Mouse (Mus musculus): Measurements from ENCODE around the gene Egf.

GRCm38 (mm10) chr3:129631018-129631417, 124.1 kb downstream of the Egf start:
- TF ChIP-seq CTCF (IDR thresholded peaks at IDR 0.05; ENCODE audit: control insufficient read depth, insufficient read depth, insufficient read length) (no peak), MYOG (IDR thresholded peaks at IDR 0.05; ENCODE audit: control insufficient read depth, extremely low read depth, insufficient read length) (no peak), FOSL1 (IDR thresholded peaks at IDR 0.05; ENCODE audit: insufficient read depth, low read length, poor library complexity, severe bottlenecking) (no peak), MAX (IDR thresholded peaks at IDR 0.05) (no peak), MYOD1 (IDR thresholded peaks at IDR 0.05; ENCODE audit: control insufficient read depth, insufficient read length, low read depth) (no peak), USF1 (IDR thresholded peaks at IDR 0.05; ENCODE audit: low read depth) (no peak), CEBPB (IDR thresholded peaks at IDR 0.05; ENCODE audit: low read depth) (no peak)
